Mouse (Mus musculus) CH12.LX (cell line): ENCODE data around the gene Gm20388. TPM values are rescaled to one million over a fixed set of nuclear protein-coding genes. Genes with fewer than 3 reads are reported as not detected.

Experiments
- DNase-seq: peaks from one replicate; pipeline ENCODE4 v3.0.0-alpha.2; 2013; ENCODE audit errors: extremely low read depth
- H3K27ac ChIP-seq: 2 replicates; pipeline ENCODE4 v1.5.1; 2012; ENCODE audit warnings: low read depth, mild to moderate bottlenecking, control low read depth, moderate library complexity; ENCODE audit not compliant: insufficient read depth
- H3K27me3 ChIP-seq: replicated peaks from 2 replicates; pipeline ENCODE3; 2012; ENCODE audit warnings: inconsistent platforms
- H3K36me3 ChIP-seq, 2 experiments: replicated peaks in 1 of 2; 2 replicates each; pipeline versions ENCODE3 to v1.6.1; 2012; ENCODE audit warnings: inconsistent platforms in 1 of 2, low read length in 1 of 2, mild to moderate bottlenecking in 1 of 2, mixed read lengths in 1 of 2, moderate library complexity in 1 of 2; ENCODE audit not compliant: control insufficient read depth in 1 of 2, insufficient read depth in 1 of 2
- H3K4me1 ChIP-seq, 2 experiments: 2 replicates each; pipeline ENCODE4 v1.6.1; 2012; ENCODE audit warnings: inconsistent platforms in 1 of 2, moderate library complexity in 1 of 2; ENCODE audit not compliant: insufficient read depth in 2 of 2, control insufficient read depth in 1 of 2
- H3K4me2 ChIP-seq: 2 replicates; pipeline ENCODE4 v1.6.1; 2012; ENCODE audit warnings: low read depth, mild to moderate bottlenecking, control low read depth; ENCODE audit not compliant: poor library complexity, insufficient read depth, severe bottlenecking
- H3K4me3 ChIP-seq, 3 experiments: fragments of 150-350 bp in 1 of 3; sonication (generic) in 1 of 3; replicated peaks in 1 of 3; 2 replicates each; pipeline versions ENCODE3 to v1.5.1; 2011 to 2012; ENCODE audit warnings: low read depth in 2 of 3, low read length in 2 of 3, mild to moderate bottlenecking in 2 of 3, moderate library complexity in 2 of 3, control low read depth in 1 of 3, improper control_type of control experiment in 1 of 3, inconsistent platforms in 1 of 3, mixed read lengths in 1 of 3; ENCODE audit not compliant: poor library complexity in 1 of 3
- H3K79me2 ChIP-seq: replicated peaks from 2 replicates; pipeline ENCODE4 v1.6.1; 2012; ENCODE audit warnings: mild to moderate bottlenecking, moderate library complexity; ENCODE audit not compliant: control insufficient read depth, poor library complexity, insufficient read depth, severe bottlenecking; ENCODE audit errors: extremely low read depth
- H3K9ac ChIP-seq: 2 replicates; pipeline ENCODE4 v1.6.1; 2012; ENCODE audit warnings: low read depth, mild to moderate bottlenecking, control low read depth, moderate library complexity; ENCODE audit not compliant: insufficient read depth
- H3K9me3 ChIP-seq: replicated peaks from 2 replicates; pipeline ENCODE3; 2012; ENCODE audit warnings: low read length, inconsistent platforms, mixed read lengths
- BHLHE40 ChIP-seq: IDR thresholded peaks from 2 replicates; pipeline ENCODE4 v1.6.1; 2011; ENCODE audit warnings: mild to moderate bottlenecking, low read depth, low read length, improper control_type of control experiment
- CHD1 ChIP-seq: IDR thresholded peaks from 2 replicates; pipeline ENCODE4 v1.6.1; 2012; ENCODE audit warnings: low read depth, low read length, improper control_type of control experiment, inconsistent platforms
- ELF1 ChIP-seq: IDR thresholded peaks from 2 replicates; pipeline ENCODE4 v1.6.1; 2014; ENCODE audit warnings: low read depth, mild to moderate bottlenecking, inconsistent platforms, low read length, improper control_type of control experiment
- EP300 ChIP-seq: IDR thresholded peaks from 2 replicates; pipeline ENCODE4 v1.6.1; 2011; ENCODE audit warnings: low read length, improper control_type of control experiment
- GABPA ChIP-seq: IDR thresholded peaks from 2 replicates; pipeline ENCODE4 v1.6.1; 2012; ENCODE audit warnings: low read depth, low read length, improper control_type of control experiment, inconsistent platforms; ENCODE audit not compliant: insufficient replicate concordance
- IRF4 ChIP-seq: IDR thresholded peaks from 2 replicates; pipeline ENCODE4 v1.6.1; 2014; ENCODE audit warnings: low read depth, mild to moderate bottlenecking, inconsistent platforms, low read length, improper control_type of control experiment
- JUN ChIP-seq: IDR thresholded peaks from 2 replicates; pipeline ENCODE4 v1.6.1; 2011; ENCODE audit warnings: low read depth, mild to moderate bottlenecking, low read length, improper control_type of control experiment, moderate library complexity; ENCODE audit not compliant: insufficient read depth
- MAFK ChIP-seq: IDR thresholded peaks from 2 replicates; pipeline ENCODE4 v1.6.1; 2011; ENCODE audit warnings: low read length, improper control_type of control experiment; ENCODE audit not compliant: insufficient replicate concordance
- MAX ChIP-seq: IDR thresholded peaks from 2 replicates; pipeline ENCODE4 v1.6.1; 2011; ENCODE audit warnings: low read length, improper control_type of control experiment
- MYC ChIP-seq: IDR thresholded peaks from 2 replicates; pipeline ENCODE4 v1.6.1; 2011; ENCODE audit warnings: low read depth, mild to moderate bottlenecking, improper control_type of control experiment, low read length
- NELFE ChIP-seq: IDR thresholded peaks from 2 replicates; pipeline ENCODE4 v1.6.1; 2011; ENCODE audit warnings: low read depth, low read length, improper control_type of control experiment
- PAX5 ChIP-seq: IDR thresholded peaks from 2 replicates; pipeline ENCODE4 v1.6.1; 2012; ENCODE audit warnings: low read length, inconsistent platforms, mixed read lengths
- POLR2A ChIP-seq: IDR thresholded peaks from 2 replicates; pipeline ENCODE4 v1.6.1; 2011; ENCODE audit warnings: low read depth, mild to moderate bottlenecking, improper control_type of control experiment, low read length
- POLR2AphosphoS2 ChIP-seq: IDR thresholded peaks from 2 replicates; pipeline ENCODE4 v1.6.1; 2011; ENCODE audit warnings: low read depth, low read length, improper control_type of control experiment
- RCOR1 ChIP-seq: conservative IDR thresholded peaks from 2 replicates; pipeline ENCODE4 v1.6.1; 2012; ENCODE audit warnings: low read depth, mild to moderate bottlenecking, inconsistent platforms, low read length, improper control_type of control experiment
- SIN3A ChIP-seq: IDR thresholded peaks from 2 replicates; pipeline ENCODE4 v1.6.1; 2012; ENCODE audit warnings: low read length, improper control_type of control experiment, inconsistent platforms
- SMC3 ChIP-seq: IDR thresholded peaks from 2 replicates; pipeline ENCODE4 v1.6.1; 2011; ENCODE audit warnings: low read depth, low read length, improper control_type of control experiment
- UBTF ChIP-seq: IDR thresholded peaks from 2 replicates; pipeline ENCODE4 v1.6.1; 2012; ENCODE audit warnings: low read depth, mild to moderate bottlenecking, inconsistent platforms, low read length, improper control_type of control experiment, moderate library complexity
- USF1 ChIP-seq: IDR thresholded peaks from 2 replicates; pipeline ENCODE4 v1.6.1; 2014; ENCODE audit warnings: low read depth, mild to moderate bottlenecking, inconsistent platforms, low read length, improper control_type of control experiment
- USF2 ChIP-seq: conservative IDR thresholded peaks from 2 replicates; pipeline ENCODE4 v1.6.1; 2011; ENCODE audit warnings: low read depth, low read length, improper control_type of control experiment
- ZMIZ1 ChIP-seq: IDR thresholded peaks from 2 replicates; pipeline ENCODE4 v1.6.1; 2012; ENCODE audit warnings: low read depth, mild to moderate bottlenecking, inconsistent platforms, low read length, improper control_type of control experiment
- dilution Hi-C: fragments of 300-500 bp; cut with MboI; formaldehyde crosslinking; loops from 2 replicates; pipeline ENCODE4 v1.14.3; 2020; ENCODE audit warnings: low sequenced_read_pairs; ENCODE audit not compliant: extremely low pct_unique_long_range_greater_than_20kb, extremely low pct_ligation_motif_present
- in situ Hi-C: fragments of 300-500 bp; cut with MboI; formaldehyde crosslinking; loops from 3 replicates; pipeline ENCODE4 v1.14.3; 2019; ENCODE audit warnings: low sequenced_read_pairs, low pct_ligation_motif_present, low pct_unique_long_range_greater_than_20kb, mixed read lengths
- polyA plus RNA-seq: library from polyadenylated mRNA; unstranded; fragments of >175 nt; gene quantifications from 2 replicates; pipeline ENCODE4 v1.2.1, GENCODE M21; 2012; ENCODE audit warnings: low read depth; ENCODE audit not compliant: insufficient read length
- total RNA-seq, 2 experiments: library from RNA; depleted of rRNA; stranded (reverse); fragments of 300-350 nt in 1 of 2; fragments of >200 nt in 1 of 2; gene quantifications; 2 replicates each; pipeline ENCODE4 v1.2.3; 2012 to 2014

Gene Gm20388
- total and polyA plus RNA-seq, 3 experiments, result 14.8 to 26.3 (median 22.2) TPM

DNA sequence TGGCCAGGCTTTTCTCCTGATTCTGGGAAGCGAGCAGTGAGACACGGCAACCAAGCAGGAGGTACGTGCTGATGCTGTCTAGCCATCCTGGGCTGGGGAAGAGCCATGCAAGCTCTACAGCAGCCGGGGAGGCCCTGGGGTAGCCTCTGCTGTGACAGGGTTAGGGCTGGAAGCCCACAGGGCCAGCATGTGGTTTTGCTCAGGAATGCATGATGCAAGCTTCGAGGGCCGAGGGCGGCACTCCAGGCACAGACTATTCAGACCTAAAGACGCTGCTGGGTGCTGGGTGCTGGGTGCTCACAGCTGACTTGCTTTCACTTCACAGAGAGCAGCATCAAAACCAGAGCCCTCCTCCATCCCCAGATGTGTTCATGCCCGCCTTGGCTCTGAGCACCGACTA is 1382.8 kb downstream of the Gm20388 start:
- no peak overlapping the region for H3K27ac ChIP-seq
- DNase-seq, result no peak
- in situ Hi-C loops, result no loop called here
- no peak overlapping the region for H3K4me2 ChIP-seq
- no peaks in the 10 kb centered on the region for H3K4me1 ChIP-seq
- TF ChIP-seq ZMIZ1 (no peak), SIN3A (no peak), MAFK (no peak), IRF4 (no peak), RCOR1 (no peak), MAX (no peak), GABPA (no peak), UBTF (no peak), ELF1 (no peak), USF1 (no peak), POLR2A (no peak)
- peaks cover 97% of the 10 kb centered on the region for H3K27me3 ChIP-seq
- no peaks in the 10 kb centered on the region for H3K36me3 ChIP-seq
- H3K9me3 ChIP-seq, result no peaks in the 10 kb centered on the region
- H3K79me2 ChIP-seq, result no peaks in the 10 kb centered on the region
- H3K4me3 ChIP-seq, result no peak overlapping the region
- dilution Hi-C loops, result no loop called here
- no peak overlapping the region for H3K9ac ChIP-seq

DNA sequence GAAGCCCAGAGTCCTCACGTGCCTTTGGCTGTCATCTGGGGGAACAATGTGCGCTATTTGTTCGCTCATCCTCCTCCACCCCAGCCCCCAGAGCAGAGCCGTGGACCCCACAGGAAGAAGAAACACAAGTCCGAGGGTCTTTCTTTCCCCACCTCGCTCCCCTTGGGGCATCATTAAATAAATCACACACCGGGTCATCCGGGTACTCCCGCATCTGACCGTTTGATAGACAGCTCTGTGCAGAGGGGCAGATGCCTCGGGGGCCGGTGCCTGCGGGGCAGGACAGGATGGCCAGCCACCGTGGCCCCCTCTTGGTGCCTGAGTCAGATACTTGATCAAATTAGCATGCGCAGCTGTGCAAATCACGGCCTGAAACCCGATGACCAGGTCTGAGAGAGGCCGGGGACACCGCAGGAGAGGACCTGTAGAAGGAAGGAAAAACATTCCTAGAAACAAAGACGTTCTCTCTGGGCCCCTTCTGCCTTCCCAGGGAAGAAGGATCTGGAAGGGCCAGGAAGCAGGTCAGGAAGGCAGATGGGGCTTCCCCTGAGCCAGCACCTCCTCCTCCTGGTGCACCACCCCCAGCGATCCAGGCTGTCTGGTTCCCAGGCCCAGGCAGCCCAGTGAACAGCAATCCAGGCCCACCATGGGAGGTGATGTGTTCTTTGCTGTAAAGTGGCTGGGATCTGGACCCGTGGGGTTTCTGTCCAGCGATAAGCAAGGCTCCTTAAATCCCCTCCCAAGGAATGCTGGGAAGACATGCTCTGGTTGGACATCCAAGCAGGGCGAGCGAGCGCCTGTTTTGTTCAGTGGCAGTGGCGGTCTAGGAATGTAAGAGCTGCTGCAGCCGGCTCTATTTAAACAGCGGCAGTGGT is 1383.8 kb downstream of the Gm20388 start:
- Histone ChIP-seq H3K79me2 (no peaks in the 10 kb centered on the region), H3K9me3 (no peaks in the 10 kb centered on the region), H3K36me3 (no peaks in the 10 kb centered on the region), H3K9ac (no peak overlapping the region), H3K27me3 (peaks cover 97% of the 10 kb centered on the region), H3K4me2 (no peak overlapping the region), H3K4me3 (no peak overlapping the region), H3K27ac (no peak overlapping the region), H3K4me1 (no peaks in the 10 kb centered on the region)
- in situ Hi-C loops (no loop called here), dilution Hi-C loops (no loop called here)
- no peak for DNase-seq
- TF ChIP-seq SIN3A (no peak), USF2 (no peak), MAFK (no peak), EP300 (no peak), JUN (no peak), SMC3 (no peak), POLR2AphosphoS2 (no peak), MYC (no peak), CHD1 (no peak), BHLHE40 (no peak), PAX5 (no peak), NELFE (no peak), IRF4 (no peak)
